Mouse (Mus musculus): Measurements from ENCODE around the gene Tenm2. TPM values are rescaled to one million over a fixed set of nuclear protein-coding genes. Genes with fewer than 3 reads are reported as not detected.

Gene Tenm2
- total RNA-seq, 2 experiments from 2014 or later = 83.7 to 84.3 TPM

DNA sequence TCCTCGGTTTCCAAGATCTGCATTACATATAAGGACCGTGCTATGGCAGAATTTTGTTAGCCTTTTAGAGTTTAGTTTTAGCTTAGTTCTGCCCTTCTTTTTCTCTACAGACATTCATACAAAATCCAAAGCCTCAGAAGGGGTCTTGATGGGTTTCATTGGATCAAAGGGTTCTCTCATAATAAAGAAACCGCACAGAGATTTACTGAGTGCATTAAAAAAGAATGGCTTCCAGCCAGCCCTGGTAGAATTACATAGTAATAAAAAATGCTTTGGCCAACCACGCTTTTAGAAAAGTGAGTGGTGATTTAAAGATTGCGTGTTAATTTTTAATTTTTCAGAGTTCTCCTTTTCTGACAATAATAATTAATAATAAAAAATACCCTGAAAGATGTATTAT is 978.6 kb downstream of the Tenm2 start:
- intact Hi-C loops (cut with DNase I) = no loop called here

GRCm38 (mm10) chr11:36256747-36257146 is 979.0 kb downstream of the Tenm2 start:
- DNase-seq (ENCODE audit: low spot score in 2 of 2) = no peak
- intact Hi-C loops (cut with DNase I) = no loop called here

More for the DNA sequence above, 978.6 kb downstream of the Tenm2 start:
- DNase-seq (ENCODE audit: low spot score in 2 of 2) = no peak

GRCm38 (mm10) chr11:36254019-36254418 is 981.7 kb downstream of the Tenm2 start:
- DNase-seq (ENCODE audit: low spot score in 2 of 2) = no peak
- intact Hi-C loops (cut with DNase I) = no loop called here

- intact Hi-C loops (cut with DNase I) = no loop called here
- DNase-seq (ENCODE audit: low spot score in 2 of 2) = no peak
These were observed 985.7 kb downstream of the Tenm2 start for GRCm38 (mm10) chr11:36250111-36250510.

GRCm38 (mm10) chr11:36246152-36246551 is 989.6 kb downstream of the Tenm2 start:
- intact Hi-C loops (cut with DNase I) = no loop called here
- DNase-seq (ENCODE audit: low spot score in 2 of 2) = no peak

DNA sequence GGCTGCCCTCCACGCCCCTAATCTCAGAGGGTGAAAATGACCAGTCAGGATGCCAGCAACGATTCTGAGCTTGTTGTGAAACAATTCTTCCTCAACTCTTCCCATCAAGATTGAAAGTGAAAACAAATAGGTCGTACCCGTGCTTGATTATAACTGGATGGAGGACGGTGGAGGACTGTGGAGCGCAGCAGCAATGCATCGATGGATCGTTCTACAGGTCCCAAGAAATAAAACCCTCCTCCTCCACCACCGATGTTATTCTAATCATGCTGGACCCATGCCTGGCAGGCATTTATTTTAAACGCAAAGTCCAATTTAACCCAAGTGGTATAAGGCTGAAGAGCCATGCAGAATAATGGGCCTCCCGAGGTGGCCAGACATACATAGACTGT is 991.3 kb downstream of the Tenm2 start:
- intact Hi-C loops (cut with DNase I) = no loop called here
- DNase-seq (ENCODE audit: low spot score in 2 of 2) = no peak

GRCm38 (mm10) chr11:36243747-36244490 is 991.8 kb downstream of the Tenm2 start:
- intact Hi-C loops (cut with DNase I) = no loop called here
- DNase-seq (ENCODE audit: low spot score in 2 of 2) = peak; percentile 58 to 59

DNA sequence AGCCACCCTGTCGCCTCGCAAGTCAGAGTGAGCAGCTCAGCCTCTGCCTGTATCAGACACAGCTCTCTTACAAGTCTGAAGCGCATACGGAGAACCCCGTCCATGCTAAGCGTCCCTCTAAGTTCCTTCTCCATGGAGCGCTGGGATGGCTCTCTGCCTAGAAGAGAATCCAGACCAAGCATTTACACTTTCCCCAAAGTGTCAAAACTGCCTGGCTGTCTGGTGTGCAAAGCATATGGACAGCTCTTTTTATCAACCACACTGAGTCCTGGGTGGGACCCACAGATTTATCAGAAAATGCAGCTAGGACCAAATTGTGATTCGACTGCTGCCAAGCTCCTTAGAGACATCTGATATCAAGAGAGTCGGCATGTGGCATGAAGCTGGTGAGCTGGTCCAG is 996.9 kb downstream of the Tenm2 start:
- peak in 1 of 2 experiments; percentile 39 for DNase-seq (ENCODE audit: low spot score in 2 of 2)
- intact Hi-C loops (cut with DNase I) = no loop called here

GRCm38 (mm10) chr11:36228654-36229053 is 1007.1 kb downstream of the Tenm2 start:
- intact Hi-C loops (cut with DNase I) = no loop called here
- DNase-seq (ENCODE audit: low spot score in 2 of 2) = no peak

- DNase-seq (ENCODE audit: low spot score in 2 of 2) = no peak
- intact Hi-C loops (cut with DNase I) = no loop called here
These were observed 1007.6 kb downstream of the Tenm2 start for GRCm38 (mm10) chr11:36228196-36228595.

- DNase-seq (ENCODE audit: low spot score in 2 of 2) = no peak
- intact Hi-C loops (cut with DNase I) = no loop called here
These were observed 1009.7 kb downstream of the Tenm2 start for GRCm38 (mm10) chr11:36226061-36226460.

- DNase-seq (ENCODE audit: low spot score in 2 of 2) = no peak
- intact Hi-C loops (cut with DNase I) = loop anchor here (5.0 kb wide), 2 partner anchors 177 to 453 kb away; no protein-coding TSS in a partner anchor
These were observed 1011.9 kb downstream of the Tenm2 start for GRCm38 (mm10) chr11:36223716-36224439.

GRCm38 (mm10) chr11:36222071-36222470 is 1013.7 kb downstream of the Tenm2 start:
- DNase-seq (ENCODE audit: low spot score in 2 of 2) = no peak
- intact Hi-C loops (cut with DNase I) = loop anchor here (5.0 kb wide), 2 partner anchors 175 to 455 kb away; no protein-coding TSS in a partner anchor

GRCm38 (mm10) chr11:36221271-36221975 is 1014.3 kb downstream of the Tenm2 start:
- intact Hi-C loops (cut with DNase I) = loop anchor here (2.0 to 5.0 kb wide), 3 partner anchors 174 to 456 kb away; no protein-coding TSS in a partner anchor
- DNase-seq (ENCODE audit: low spot score in 2 of 2) = peak; percentile 62 to 76

DNA sequence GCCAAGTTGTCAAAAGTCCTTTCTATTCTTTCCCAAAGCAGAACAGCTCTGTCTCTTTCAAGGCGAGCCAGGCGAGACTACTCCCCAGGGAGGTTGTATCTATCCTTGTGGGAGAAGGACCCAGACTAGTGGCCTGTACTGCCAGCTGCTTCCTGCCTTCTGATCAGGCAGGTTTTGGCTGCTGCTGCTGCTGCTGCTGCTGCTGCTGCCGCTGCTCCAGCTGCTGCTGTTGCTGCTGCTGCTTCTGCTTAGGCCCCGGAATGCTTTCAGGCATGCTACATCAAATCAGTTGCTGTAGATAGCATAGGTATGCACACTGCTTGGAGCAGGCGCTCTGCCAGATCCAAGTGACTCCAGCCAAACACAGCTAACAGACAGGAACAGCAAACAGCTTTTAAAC is 1015.1 kb downstream of the Tenm2 start:
- DNase-seq (ENCODE audit: low spot score in 2 of 2) = no peak

DNA sequence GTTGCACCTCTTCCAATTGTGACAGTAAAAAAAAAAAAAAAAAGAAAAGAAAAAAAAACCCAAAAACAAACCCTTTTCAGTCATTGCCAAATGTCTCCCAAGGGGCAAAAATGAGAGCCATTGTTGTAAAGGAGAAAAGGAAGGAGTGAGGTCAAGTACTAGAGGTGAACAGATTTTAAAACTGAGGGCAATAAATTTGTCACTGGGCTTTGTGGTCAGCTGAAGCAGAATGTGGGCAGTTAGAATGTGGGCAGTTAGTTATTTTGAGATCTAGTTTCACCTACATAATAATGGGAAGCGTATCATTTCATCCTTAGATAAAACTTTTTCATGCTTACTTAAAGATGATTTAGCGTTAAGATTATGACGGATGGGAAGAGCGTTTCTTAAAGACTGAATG is 1016.2 kb downstream of the Tenm2 start:
- DNase-seq (ENCODE audit: low spot score in 2 of 2) = no peak
- intact Hi-C loops (cut with DNase I) = no loop called here

More for the DNA sequence above, 1015.1 kb downstream of the Tenm2 start:
- intact Hi-C loops (cut with DNase I) = loop anchor here (2.0 to 5.0 kb wide), 3 partner anchors 173 to 457 kb away; no protein-coding TSS in a partner anchor

GRCm38 (mm10) chr11:36214589-36214988 is 1021.2 kb downstream of the Tenm2 start:
- DNase-seq (ENCODE audit: low spot score in 2 of 2) = no peak
- intact Hi-C loops (cut with DNase I) = no loop called here

- intact Hi-C loops (cut with DNase I) = no loop called here
- DNase-seq (ENCODE audit: low spot score in 2 of 2) = peak in 1 of 2 experiments; percentile 5
These were observed 1031.4 kb downstream of the Tenm2 start for GRCm38 (mm10) chr11:36204381-36204780.

- intact Hi-C loops (cut with DNase I) = no loop called here
- no peak for DNase-seq (ENCODE audit: low spot score in 2 of 2)
These were observed 1031.9 kb downstream of the Tenm2 start for GRCm38 (mm10) chr11:36203896-36204295.

GRCm38 (mm10) chr11:36194348-36194747 is 1041.4 kb downstream of the Tenm2 start:
- peak in 1 of 2 experiments; percentile 1 for DNase-seq (ENCODE audit: low spot score in 2 of 2)
- intact Hi-C loops (cut with DNase I) = no loop called here
